In the genomic region with DNA sequence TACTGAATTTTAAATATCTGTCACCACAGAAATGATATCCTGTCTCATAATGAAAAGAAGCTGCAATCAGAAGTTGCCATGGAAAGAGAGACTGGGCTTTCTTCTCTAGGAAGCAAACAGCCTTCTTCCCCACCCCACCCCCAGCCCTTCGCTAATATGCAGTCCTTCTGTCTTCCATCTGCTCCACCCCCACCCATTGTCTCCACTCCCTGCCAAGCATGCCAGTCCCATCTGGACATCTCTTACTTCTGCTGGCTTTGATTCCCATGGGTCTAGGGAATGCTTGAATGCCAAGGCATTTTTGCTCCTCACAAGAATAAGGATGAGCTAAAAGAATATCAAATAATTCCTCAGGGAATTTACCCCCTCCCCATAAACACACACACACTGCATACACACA, we compare ENCODE assay signal across 10 mouse cellular contexts.
DNase-seq lines count a peak whose midpoint lies in the region; ATAC-seq and TF ChIP-seq lines count a peak whose summit lies in the region.
"Had no signal": no experiment of that assay in that cellular context is flagged by ENCODE, and none has a peak within 500 bp of the region (broad histone marks: within the 10 kb centered on the region; RNA-seq: fewer than 3 reads in every experiment).

No protein-coding gene starts in this region.

- no peaks in the 10 kb centered on the region for H3K9me3 ChIP-seq in forebrain, embryonic 12.5 days
- no peaks in the 10 kb centered on the region for H3K9me3 ChIP-seq in kidney, embryonic 16.5 days (ENCODE audit: low read length)
- H3K9me3 ChIP-seq: heart, embryonic 13.5 days had no signal

- H3K4me1 ChIP-seq in forebrain, embryonic 12.5 days: peaks cover 8% of the 10 kb centered on the region
- H3K4me1 ChIP-seq in olfactory bulb, adult 2 months (ENCODE audit: control insufficient read depth, insufficient read depth, low read length): no peaks in the 10 kb centered on the region
- H3K4me1 ChIP-seq in kidney, embryonic 16.5 days (ENCODE audit: insufficient read depth, low read length): 0 out of 2 replicates have a peak, but pooled peaks cover 3% of the 10 kb centered on the region
- H3K4me1 ChIP-seq in lung, adult 2 months (ENCODE audit: control insufficient read depth, insufficient read depth, low read length): no peaks in the 10 kb centered on the region

- WGBS in forebrain, embryonic 12.5 days: 0% methylated on average over 1 of the region's 1 CpGs
- WGBS in olfactory bulb, adult 2 months: 14% methylated on average over 1 of the region's 1 CpGs
- WGBS in kidney, embryonic 16.5 days: 32% methylated on average over 1 of the region's 1 CpGs
- 11% methylated on average over 1 of the region's 1 CpGs for WGBS in lung, adult 2 months

- TF ChIP-seq CTCF in olfactory bulb, adult 2 months (IDR thresholded peaks at IDR 0.05; ENCODE audit: insufficient read depth, low read depth, low read length): no peak
- TF ChIP-seq CTCF in lung, adult 2 months (IDR thresholded peaks at IDR 0.05; ENCODE audit: insufficient read depth, low read length): no peak

- H3K9ac ChIP-seq in forebrain, embryonic 12.5 days: no peak overlapping the region
- H3K9ac ChIP-seq in kidney, embryonic 16.5 days (replicated peaks; ENCODE audit: low read length): no peak overlapping the region
- H3K9ac ChIP-seq: heart, embryonic 13.5 days had no signal

- TF ChIP-seq POLR2A in olfactory bulb, adult 2 months (IDR thresholded peaks at IDR 0.05; ENCODE audit: insufficient read depth, low read depth, low read length): no peak
- no peak for TF ChIP-seq POLR2A in lung, adult 2 months (IDR thresholded peaks at IDR 0.05; ENCODE audit: borderline replicate concordance, extremely low read depth, low read depth, low read length)

- H3K4me2 ChIP-seq in forebrain, embryonic 12.5 days: no peak overlapping the region
- H3K4me2 ChIP-seq in kidney, embryonic 16.5 days (replicated peaks; ENCODE audit: low read depth, low read length): no peak overlapping the region
- H3K4me2 ChIP-seq: heart, embryonic 13.5 days had no signal

- no peaks in the 10 kb centered on the region for H3K27me3 ChIP-seq in forebrain, embryonic 12.5 days
- H3K27me3 ChIP-seq in kidney, embryonic 16.5 days (ENCODE audit: insufficient read depth, low read length): no peaks in the 10 kb centered on the region
- H3K27me3 ChIP-seq: heart, embryonic 13.5 days; Patski had no signal

- ATAC-seq in forebrain, embryonic 12.5 days (ENCODE audit: low FRiP score): peak; percentile 77
- ATAC-seq in kidney, embryonic 16.5 days (ENCODE audit: low FRiP score, low TSS enrichment): no peak
- ATAC-seq: Patski had no signal

- H3K36me3 ChIP-seq in forebrain, embryonic 12.5 days (replicated peaks): no peaks in the 10 kb centered on the region
- no peaks in the 10 kb centered on the region for H3K36me3 ChIP-seq in kidney, embryonic 16.5 days (ENCODE audit: insufficient read depth, low read length)
- H3K36me3 ChIP-seq: heart, embryonic 13.5 days had no signal

- no peak overlapping the region for H3K4me3 ChIP-seq in forebrain, embryonic 12.5 days (replicated peaks)
- peak overlapping the region; percentile 24; the same call in 1 of the 2 replicates for H3K4me3 ChIP-seq in olfactory bulb, adult 2 months (ENCODE audit: insufficient read depth, low read depth, low read length)
- no peak overlapping the region for H3K4me3 ChIP-seq in kidney, embryonic 16.5 days (ENCODE audit: low read length)
- no peak overlapping the region for H3K4me3 ChIP-seq in lung, adult 2 months (replicated peaks; ENCODE audit: extremely low read depth, low read depth, low read length)
- H3K4me3 ChIP-seq: heart, embryonic 13.5 days had no signal

- peak overlapping the region; percentile 66 for H3K27ac ChIP-seq in forebrain, embryonic 12.5 days
- peak overlapping the region; percentile 85 for H3K27ac ChIP-seq in olfactory bulb, adult 2 months (ENCODE audit: insufficient read depth, low read depth, low read length)
- H3K27ac ChIP-seq in kidney, embryonic 16.5 days (ENCODE audit: low read length): no peak overlapping the region
- H3K27ac ChIP-seq: heart, embryonic 13.5 days had no signal

- DNase-seq in cerebellum, adult 18-20 months: peak; percentile 88 to 93
- peak; percentile 57 to 67 for DNase-seq in layer of hippocampus, postnatal 10 days (ENCODE audit: low spot score in 2 of 2)
- no peak for DNase-seq in thymus, postnatal 0 days (ENCODE audit: low spot score)
- no peak for DNase-seq in lung, adult 2 months
- DNase-seq in thymus, postnatal 10 days (ENCODE audit: low spot score in 2 of 2): no peak

Comparison
In these comparisons a context has a peak if more than half of its experiments do, and no peak if none do; other contexts are left out.
1. DNase-seq: peak in cerebellum, adult 18-20 months (2 of 2) and layer of hippocampus, postnatal 10 days (2 of 2); none in thymus, postnatal 0 days (single experiment), lung, adult 2 months (single experiment) and thymus, postnatal 10 days (0 of 2).